Mouse (Mus musculus) small intestine, adult 2 months (tissue): ENCODE results near the gene Olfr618.

ENCODE experiments used
- CTCF ChIP-seq: fragments of 200-500 bp; IDR thresholded peaks from 2 replicates; pipeline ENCODE4 v1.5.1; 2012; ENCODE audit warnings: low read depth, mild to moderate bottlenecking, control low read depth, inconsistent platforms, low read length, moderate library complexity, mixed read lengths; ENCODE audit not compliant: insufficient replicate concordance, insufficient read length; ENCODE audit errors: extremely low read depth
- POLR2A ChIP-seq: fragments of 200-500 bp; IDR thresholded peaks from 2 replicates; pipeline ENCODE4 v1.6.1; 2012; ENCODE audit warnings: low read depth, mild to moderate bottlenecking, control low read depth, inconsistent platforms, low read length, moderate library complexity

DNA sequence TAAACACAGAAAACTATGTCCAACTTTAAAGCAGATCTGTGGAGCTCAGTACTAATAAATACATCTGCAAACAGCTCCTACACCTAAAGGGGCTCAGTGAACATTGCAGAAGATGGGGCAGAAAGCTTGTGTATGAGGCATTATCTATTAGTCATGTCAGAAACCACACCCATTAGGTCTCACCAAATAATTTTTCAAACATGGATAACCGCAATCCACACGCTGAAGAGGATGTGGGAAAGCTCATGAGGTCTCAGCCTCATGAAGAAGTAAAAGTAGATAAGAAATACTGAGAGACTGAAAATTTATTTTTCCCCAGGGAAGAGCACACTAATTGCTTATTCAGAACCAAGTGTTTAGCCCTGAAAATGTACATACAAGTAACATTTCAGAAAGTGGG is 17.5 kb downstream of the Olfr618 start:
- TF ChIP-seq POLR2A (no peak), CTCF (no peak)
